Mouse (Mus musculus) liver, embryonic 14.5 days (tissue): ENCODE data around the gene Hacd1. TPM values are rescaled to one million over a fixed set of nuclear protein-coding genes. Genes with fewer than 3 reads are reported as not detected.

ENCODE experiments used
- ATAC-seq: fragments of 200-750 bp; cut with Nextera tagmentation; 2 replicates; pipeline ENCODE4 v1.8.0; 2017; ENCODE audit warnings: moderate number of reproducible peaks, mild to moderate bottlenecking, moderate library complexity; ENCODE audit not compliant: insufficient read depth
- DNase-seq, 3 experiments: peaks; one replicate each; pipeline ENCODE4 v3.0.0-alpha.2; 2012 to 2013; ENCODE audit warnings: low read depth in 3 of 3, low spot score in 3 of 3
- H3K27ac ChIP-seq: fragments of 300-500 bp; sonication (generic); 2 replicates; pipeline ENCODE4 v1.5.1; 2014; ENCODE audit warnings: moderate library complexity, mild to moderate bottlenecking, control low read depth, inconsistent platforms
- H3K27me3 ChIP-seq: fragments of 300-500 bp; sonication (generic); 2 replicates; pipeline ENCODE4 v1.6.1; 2014; ENCODE audit warnings: mild to moderate bottlenecking, low read length, moderate library complexity; ENCODE audit not compliant: control insufficient read depth, insufficient read depth
- H3K36me3 ChIP-seq: fragments of 300-500 bp; sonication (generic); replicated peaks from 2 replicates; pipeline ENCODE4 v1.6.1; 2014; ENCODE audit warnings: low read depth; ENCODE audit not compliant: control insufficient read depth, insufficient read depth
- H3K4me1 ChIP-seq, 2 experiments: fragments of 200-500 bp in 1 of 2; fragments of 300-500 bp in 1 of 2; sonication (generic) in 1 of 2; replicated peaks; 2 replicates each; pipeline ENCODE4 v1.6.1; 2012 to 2014; ENCODE audit warnings: antibody characterized with exemption in 1 of 2, inconsistent platforms in 1 of 2, low read length in 1 of 2; ENCODE audit not compliant: control insufficient read depth in 2 of 2, insufficient read depth in 2 of 2
- H3K4me2 ChIP-seq: fragments of 300-500 bp; sonication (generic); 2 replicates; pipeline ENCODE4 v1.6.1; 2014; ENCODE audit warnings: low read depth, mild to moderate bottlenecking, control low read depth, moderate library complexity
- H3K4me3 ChIP-seq, 2 experiments: fragments of 200-500 bp in 1 of 2; fragments of 300-500 bp in 1 of 2; sonication (generic) in 1 of 2; 2 replicates each; pipeline ENCODE4 v1.5.1; 2012 to 2014; ENCODE audit warnings: low read depth in 2 of 2, low read length in 2 of 2, mild to moderate bottlenecking in 2 of 2, control low read depth in 1 of 2, inconsistent platforms in 1 of 2, moderate library complexity in 1 of 2; ENCODE audit not compliant: insufficient read depth in 1 of 2
- H3K9ac ChIP-seq: fragments of 300-500 bp; sonication (generic); replicated peaks from 2 replicates; pipeline ENCODE4 v1.6.1; 2014; ENCODE audit warnings: mild to moderate bottlenecking, control low read depth, moderate library complexity
- H3K9me3 ChIP-seq: fragments of 300-500 bp; sonication (generic); 2 replicates; pipeline ENCODE4 v1.6.1; 2016; ENCODE audit warnings: low read length, mixed read lengths; ENCODE audit not compliant: control insufficient read depth
- CTCF ChIP-seq: IDR thresholded peaks from 2 replicates; pipeline ENCODE4 v1.5.1; 2016; ENCODE audit warnings: antibody characterized with exemption, low read depth, control low read depth
- EP300 ChIP-seq: IDR thresholded peaks from 2 replicates; pipeline ENCODE4 v1.6.1; 2016; ENCODE audit warnings: antibody characterized with exemption, low read depth
- WGBS: fragments of 180-500 bp; shearing (Covaris S2); extraction: QIAGEN DNeasy Blood & Tissue Kit; methylation state at CpG from one replicate; pipeline ENCODE4 v1.1.7; 2014; ENCODE audit not compliant: insufficient replicate concordance; 5-methylcytosine and 5-hydroxymethylcytosine counted together
- polyA plus RNA-seq, 2 experiments: library from polyadenylated mRNA; depleted of rRNA in 1 of 2; stranded (reverse) in 1 of 2; unstranded in 1 of 2; fragments of >200 nt; fragmentation: Nextera tagmentation in 1 of 2; extraction: Ambion mirVana in 1 of 2; gene quantifications; 2 replicates each; pipeline versions ENCODE4 v1.2.1 to v1.2.3; 2012 to 2014

Gene Hacd1
- polyA plus RNA-seq, 2 experiments = 30.3 to 58.0 TPM

DNA sequence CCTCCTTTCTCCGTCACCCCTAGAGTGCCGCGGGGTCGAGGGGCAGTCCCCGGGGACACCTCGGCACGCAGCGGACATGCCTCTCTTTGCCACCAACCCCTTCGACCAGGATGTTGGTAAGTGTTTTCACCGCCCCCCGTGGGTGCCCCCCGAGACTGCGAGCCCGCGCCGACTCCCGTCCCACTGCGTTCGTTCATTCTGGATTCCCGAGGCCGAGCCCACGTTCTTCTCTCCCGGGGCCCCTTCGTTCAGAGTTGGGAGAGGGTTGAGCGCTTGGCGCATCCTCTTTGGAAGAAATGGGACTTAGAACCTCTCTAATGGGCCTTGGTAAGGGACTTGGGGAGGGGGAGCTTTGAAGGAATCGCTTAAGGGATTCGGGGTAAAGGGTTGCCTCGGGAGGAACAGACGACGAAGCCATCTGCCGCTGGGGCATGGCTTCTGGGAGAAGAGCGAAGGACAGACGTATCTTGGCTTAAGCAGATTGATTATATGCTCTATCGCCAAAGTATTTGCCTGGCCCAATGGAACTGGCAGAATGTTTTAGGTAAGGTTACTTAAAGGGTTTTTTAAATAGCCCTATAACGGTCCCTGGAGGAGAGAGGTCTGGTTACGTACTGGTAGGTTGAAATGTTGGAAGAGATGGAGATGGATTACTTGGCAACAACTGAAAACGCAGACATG is 18.4 kb upstream of the Hacd1 start:
- no peaks in the 10 kb centered on the region for H3K9me3 ChIP-seq
- ATAC-seq (no peak), DNase-seq (no peak)
- under 1% methylated on average over 38 of the region's 38 CpGs for WGBS
- H3K4me1 ChIP-seq = peaks cover 9 to 23% of the 10 kb centered on the region in 2 experiments
- peak overlapping the region; percentile 73 to 98 for H3K4me3 ChIP-seq
- no peak for TF ChIP-seq EP300
- no peak for TF ChIP-seq CTCF
- peak overlapping the region; percentile 98 for H3K9ac ChIP-seq
- H3K27ac ChIP-seq = peak overlapping the region; percentile 100
- no peaks in the 10 kb centered on the region for H3K36me3 ChIP-seq
- peak overlapping the region; percentile 92 for H3K4me2 ChIP-seq
- no peaks in the 10 kb centered on the region for H3K27me3 ChIP-seq

DNA sequence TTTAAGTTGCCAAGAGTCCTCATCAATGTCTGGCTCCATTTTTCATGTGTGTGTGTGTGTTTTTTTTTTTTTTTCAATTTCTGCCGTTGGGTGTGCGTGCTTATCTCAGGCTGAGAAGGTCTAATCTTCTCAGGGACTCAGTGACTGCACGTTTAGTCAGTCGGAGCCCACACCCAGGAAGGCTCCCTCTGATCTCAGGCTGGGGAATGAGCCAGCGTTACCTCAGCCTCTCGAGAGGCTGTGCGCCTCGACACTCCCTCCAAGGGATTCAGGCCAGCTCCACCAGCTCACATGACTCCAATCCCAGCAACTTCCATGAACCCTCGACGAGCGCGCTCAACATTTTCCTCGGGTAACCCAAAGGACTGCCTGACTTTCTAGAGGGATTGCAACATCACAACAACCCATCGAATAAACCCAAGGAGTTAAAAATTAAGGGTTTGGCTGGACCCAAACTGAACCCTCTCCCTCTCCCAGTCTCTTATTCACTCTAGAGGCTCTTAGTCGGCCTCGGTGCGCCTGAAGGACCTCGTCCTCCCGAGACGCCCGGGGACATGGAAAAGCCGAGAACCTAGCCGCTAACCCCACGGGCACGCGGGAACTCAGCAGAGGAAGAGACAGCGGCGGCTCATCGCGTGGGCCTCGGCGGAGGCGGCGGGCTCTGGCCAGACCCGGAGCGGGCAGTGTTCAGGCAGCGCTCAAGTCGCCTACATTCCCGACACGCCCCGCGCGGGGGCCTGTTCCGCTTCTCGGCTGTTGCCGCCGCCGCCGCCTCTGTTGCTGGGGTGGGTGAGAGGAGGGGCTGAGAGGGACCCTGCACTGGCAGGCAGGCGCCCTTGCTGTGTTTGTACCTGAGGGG is 17.7 kb upstream of the Hacd1 start, which contains the start of gene Stam:
Stam (plus strand) TSS at position 737 of the 859 bp plus-strand sequence.
- Histone ChIP-seq H3K9ac (peak within 1 kb of the TSS; percentile 98), H3K4me1 (peaks cover 16 to 23% of the 10 kb centered on the region in 2 experiments)

DNA sequence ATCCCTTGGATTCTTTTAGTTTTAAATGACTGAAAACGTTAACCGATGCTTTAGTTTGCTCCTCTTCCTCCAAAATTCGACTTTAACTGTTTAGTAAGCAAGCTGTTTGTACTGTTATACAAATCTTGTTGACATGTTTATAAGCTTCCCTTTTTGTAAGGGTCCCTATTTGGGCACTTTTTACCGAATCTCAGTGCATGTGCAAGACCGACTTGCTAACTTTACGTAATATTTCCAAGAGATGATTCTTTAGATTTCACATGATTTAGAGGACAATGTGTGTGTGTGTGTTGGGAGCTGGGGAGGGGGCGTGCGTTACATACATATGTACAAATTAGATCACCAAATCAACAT is 17.1 kb upstream of the Hacd1 start:
- H3K4me2 ChIP-seq = peak overlapping the region; percentile 92
- peak overlapping the region; percentile 100 for H3K27ac ChIP-seq
- ATAC-seq = no peak
- H3K4me3 ChIP-seq = peak overlapping the region; percentile 73 to 98
- H3K9ac ChIP-seq = peak overlapping the region; percentile 98
- DNase-seq = no peak
- no peaks in the 10 kb centered on the region for H3K36me3 ChIP-seq
- TF ChIP-seq CTCF (no peak), EP300 (no peak)
- H3K9me3 ChIP-seq = no peaks in the 10 kb centered on the region
- H3K4me1 ChIP-seq = peaks cover 16 to 23% of the 10 kb centered on the region in 2 experiments
- 9% methylated on average over 8 of the region's 8 CpGs for WGBS
- no peaks in the 10 kb centered on the region for H3K27me3 ChIP-seq

More for the DNA sequence above, 17.7 kb upstream of the Hacd1 start, which contains the start of gene Stam:
- whole genome bisulfite sequencing = under 1% methylated on average over 43 of the region's 50 CpGs
- Histone ChIP-seq H3K27ac (peak within 1 kb of the TSS; percentile 100), H3K4me2 (peak within 1 kb of the TSS; percentile 92), H3K27me3 (no peaks in the 10 kb centered on the region), H3K9me3 (no peaks in the 10 kb centered on the region), H3K36me3 (no peaks in the 10 kb centered on the region), H3K4me3 (peak within 1 kb of the TSS; percentile 73 to 98)
- no peak for TF ChIP-seq CTCF
- peak; percentile 69 for TF ChIP-seq EP300
- ATAC-seq = peak; percentile 95
- peak; percentile 83 to 84 (median 83) for DNase-seq

DNA sequence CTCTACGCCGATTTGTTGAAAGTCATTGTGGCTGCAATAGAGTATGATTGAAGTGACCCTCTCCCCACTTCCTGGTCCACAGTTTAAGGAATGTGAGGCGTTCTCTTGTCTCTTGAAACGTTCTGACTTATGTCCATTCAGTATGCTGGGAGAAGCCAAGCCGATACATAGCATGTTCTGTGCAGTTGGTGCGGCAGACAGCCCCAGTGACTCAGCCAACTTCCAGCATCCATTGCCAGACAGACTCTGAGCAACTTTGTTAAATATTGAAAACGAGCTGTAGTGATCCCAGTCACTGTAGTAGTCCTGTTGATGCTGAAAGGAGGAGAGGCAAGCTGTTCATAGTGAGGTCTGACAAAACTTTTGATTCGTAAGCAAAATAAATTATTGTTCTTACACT is 14.5 kb upstream of the Hacd1 start:
- no peak for ATAC-seq
- TF ChIP-seq CTCF = no peak
- no peak for TF ChIP-seq EP300
- no peak overlapping the region for H3K4me3 ChIP-seq
- no peaks in the 10 kb centered on the region for H3K27me3 ChIP-seq
- no peak overlapping the region for H3K27ac ChIP-seq
- no peak for DNase-seq
- no peak overlapping the region for H3K4me2 ChIP-seq
- H3K4me1 ChIP-seq = peaks cover 14% of the 10 kb centered on the region in 2 experiments
- no peaks in the 10 kb centered on the region for H3K9me3 ChIP-seq
- H3K9ac ChIP-seq = no peak overlapping the region
- 73% methylated on average over 8 of the region's 8 CpGs for WGBS
- no peaks in the 10 kb centered on the region for H3K36me3 ChIP-seq

DNA sequence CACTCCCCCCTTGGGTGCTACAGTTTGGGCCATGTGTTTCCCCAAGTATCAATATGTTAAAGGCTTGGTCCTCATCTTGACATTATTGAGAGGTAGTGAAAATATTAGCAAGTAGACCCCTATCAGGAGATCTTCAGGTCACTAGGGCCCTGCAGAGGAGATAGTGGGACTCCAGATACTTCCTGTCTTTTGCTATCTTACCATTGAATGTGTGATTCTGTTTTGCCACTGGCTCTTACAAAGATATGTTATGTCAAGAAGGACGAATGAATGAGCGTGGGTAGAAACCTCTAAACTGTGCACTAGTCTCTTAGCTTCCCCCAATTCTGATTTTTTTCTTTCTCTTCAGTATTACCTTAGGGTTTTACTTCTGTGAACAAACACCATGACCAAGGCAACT is 13.1 kb upstream of the Hacd1 start:
- Histone ChIP-seq H3K27me3 (no peaks in the 10 kb centered on the region), H3K27ac (no peak overlapping the region), H3K36me3 (no peaks in the 10 kb centered on the region), H3K4me1 (peaks cover 8 to 14% of the 10 kb centered on the region in 2 experiments), H3K9me3 (no peaks in the 10 kb centered on the region), H3K4me2 (no peak overlapping the region), H3K9ac (no peak overlapping the region), H3K4me3 (no peak overlapping the region)
- DNase-seq (no peak), ATAC-seq (no peak)
- 15% methylated on average over 2 of the region's 2 CpGs for WGBS
- TF ChIP-seq CTCF (no peak), EP300 (no peak)
